Mouse (Mus musculus) thymus, postnatal 14 days (tissue): ENCODE data around the gene Slc25a43.
A peak's percentile ranks its signal among the peaks of the same experiment; 100 is the strongest.

Experiments
- DNase-seq: peaks from one replicate; pipeline ENCODE4 v3.0.0; 2021

Gene Slc25a43

GRCm38 (mm10) chrX:36743503-36744101, at the start of gene Slc25a43:
Gene Slc25a43 (plus strand): TSS chrX:36743659.
- peak; percentile 20 for DNase-seq

- DNase-seq: no peak
Measured at GRCm38 (mm10) chrX:36740124-36740951, 3.1 kb upstream of the Slc25a43 start.

GRCm38 (mm10) chrX:36741278-36741677, 2.2 kb upstream of the Slc25a43 start:
- DNase-seq: no peak

- no peak for DNase-seq
Measured at GRCm38 (mm10) chrX:36742744-36743143, 715 bp upstream of the Slc25a43 start.

- peak; percentile 32 for DNase-seq
Measured at GRCm38 (mm10) chrX:36744735-36745134, 1.3 kb downstream of the Slc25a43 start.

- DNase-seq: no peak
Measured at GRCm38 (mm10) chrX:36745333-36745732, 1.9 kb downstream of the Slc25a43 start.

GRCm38 (mm10) chrX:36746789-36747188, 3.3 kb downstream of the Slc25a43 start:
- DNase-seq: no peak

- DNase-seq: no peak
Measured at GRCm38 (mm10) chrX:36748573-36748972, 5.1 kb downstream of the Slc25a43 start.

GRCm38 (mm10) chrX:36749281-36749785, 5.9 kb downstream of the Slc25a43 start:
- no peak for DNase-seq

- DNase-seq: no peak
Measured at GRCm38 (mm10) chrX:36750591-36750990, 7.1 kb downstream of the Slc25a43 start.

- DNase-seq: no peak
Measured at GRCm38 (mm10) chrX:36752586-36752985, 9.1 kb downstream of the Slc25a43 start.

- DNase-seq: peak; percentile 75
Measured at GRCm38 (mm10) chrX:36757796-36758472, 14.5 kb downstream of the Slc25a43 start.

GRCm38 (mm10) chrX:36758566-36758965, 15.1 kb downstream of the Slc25a43 start:
- no peak for DNase-seq

- DNase-seq: peak; percentile 67
Measured at GRCm38 (mm10) chrX:36760946-36761635, 17.6 kb downstream of the Slc25a43 start.

GRCm38 (mm10) chrX:36762289-36762688, 18.8 kb downstream of the Slc25a43 start:
- DNase-seq: no peak

GRCm38 (mm10) chrX:36762894-36763293, 19.4 kb downstream of the Slc25a43 start:
- DNase-seq: no peak

GRCm38 (mm10) chrX:36763298-36763933, 20.0 kb downstream of the Slc25a43 start:
- no peak for DNase-seq

GRCm38 (mm10) chrX:36763934-36764317, 20.5 kb downstream of the Slc25a43 start:
- no peak for DNase-seq

GRCm38 (mm10) chrX:36767386-36767785, 23.9 kb downstream of the Slc25a43 start:
- DNase-seq: no peak

GRCm38 (mm10) chrX:36772591-36772990, 29.1 kb downstream of the Slc25a43 start:
- DNase-seq: no peak

GRCm38 (mm10) chrX:36775520-36775919, 32.1 kb downstream of the Slc25a43 start:
- DNase-seq: no peak

- DNase-seq: no peak
Measured at GRCm38 (mm10) chrX:36777694-36778093, 34.2 kb downstream of the Slc25a43 start.
